Mouse (Mus musculus): ENCODE measurements around the gene Gm20388.

Gene Gm20388

GRCm38 (mm10) chr8:120539775-120540625, 629.4 kb downstream of the Gm20388 start:
- peak; percentile 59 to 76 for DNase-seq (ENCODE audit: low spot score in 2 of 2)

- DNase-seq (ENCODE audit: low spot score in 2 of 2) = no peak
These were observed 632.4 kb downstream of the Gm20388 start for GRCm38 (mm10) chr8:120542995-120543394.

GRCm38 (mm10) chr8:120543416-120544055, 632.9 kb downstream of the Gm20388 start:
- DNase-seq (ENCODE audit: low spot score in 2 of 2) = no peak

DNA sequence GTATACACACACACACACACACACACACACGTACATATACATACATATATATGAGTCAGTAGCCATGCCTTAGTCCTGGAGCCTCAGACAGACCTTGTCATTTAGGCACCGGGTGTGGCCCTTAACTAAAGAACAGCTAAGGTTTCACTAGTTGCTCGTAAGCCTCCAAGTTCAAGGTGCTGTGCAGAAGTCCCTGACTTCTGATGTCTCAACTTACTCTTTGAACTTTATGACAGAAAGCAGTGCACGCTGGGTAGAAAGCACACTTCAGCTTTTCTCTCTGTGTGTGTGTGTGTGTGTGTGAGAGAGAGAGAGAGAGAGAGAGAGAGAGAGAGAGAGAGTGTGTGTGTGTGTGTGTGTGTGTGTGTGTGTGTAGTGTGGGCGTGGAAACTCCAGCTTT, 633.5 kb downstream of the Gm20388 start:
- DNase-seq (ENCODE audit: low spot score in 2 of 2) = no peak

GRCm38 (mm10) chr8:120547562-120547961, 636.9 kb downstream of the Gm20388 start:
- DNase-seq (ENCODE audit: low spot score in 2 of 2) = no peak

DNA sequence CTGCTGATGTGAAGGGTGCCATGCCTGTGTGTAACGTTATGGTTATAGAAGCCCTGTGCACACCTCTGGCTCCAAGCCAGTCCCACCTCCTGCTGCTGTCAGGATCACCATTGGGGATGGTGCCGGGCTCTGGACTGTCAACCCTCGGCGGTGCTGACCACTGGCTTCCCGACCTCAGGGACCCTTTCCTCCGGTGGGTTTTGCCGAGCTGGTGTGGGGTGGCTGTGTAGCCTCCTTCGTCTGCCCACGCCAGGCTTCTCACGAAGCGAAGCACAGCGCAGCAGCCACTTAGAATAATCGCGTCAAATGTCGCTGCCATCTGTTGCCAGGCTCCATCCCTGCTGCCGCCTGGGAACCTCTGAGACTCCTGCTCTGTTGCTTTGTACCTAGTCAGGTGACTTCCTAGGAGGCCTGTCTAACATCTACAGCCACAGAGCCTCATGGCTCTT, 637.7 kb downstream of the Gm20388 start:
- no peak for DNase-seq (ENCODE audit: low spot score in 2 of 2)

- no peak for DNase-seq (ENCODE audit: low spot score in 2 of 2)
These were observed 638.8 kb downstream of the Gm20388 start for GRCm38 (mm10) chr8:120549321-120549921.

- no peak for DNase-seq (ENCODE audit: low spot score in 2 of 2)
These were observed 639.3 kb downstream of the Gm20388 start for GRCm38 (mm10) chr8:120549922-120550321.

DNA sequence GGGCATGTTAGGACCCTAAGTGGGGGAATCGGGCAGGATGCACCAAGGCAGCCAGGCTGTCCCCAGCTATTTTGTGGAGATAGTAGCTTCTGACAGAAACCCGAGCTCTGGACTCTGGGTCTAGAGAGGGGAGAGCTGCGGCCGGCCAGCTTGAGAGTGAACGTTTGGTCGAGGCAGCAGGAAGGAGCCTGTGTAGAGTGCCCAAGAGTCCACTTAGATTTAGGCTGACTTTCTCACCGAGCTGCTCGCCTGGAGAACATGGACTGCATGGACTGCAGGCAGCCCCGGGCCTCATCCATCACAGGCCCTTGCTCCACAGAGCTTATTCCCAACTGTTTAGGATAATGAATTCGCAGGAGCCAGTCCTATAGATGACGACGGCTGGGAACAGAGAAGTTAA, 639.8 kb downstream of the Gm20388 start:
- no peak for DNase-seq (ENCODE audit: low spot score in 2 of 2)

GRCm38 (mm10) chr8:120550937-120551676, 640.5 kb downstream of the Gm20388 start:
- DNase-seq (ENCODE audit: low spot score in 2 of 2) = no peak

GRCm38 (mm10) chr8:120551677-120551980, 641.0 kb downstream of the Gm20388 start:
- DNase-seq (ENCODE audit: low spot score in 2 of 2) = no peak

DNA sequence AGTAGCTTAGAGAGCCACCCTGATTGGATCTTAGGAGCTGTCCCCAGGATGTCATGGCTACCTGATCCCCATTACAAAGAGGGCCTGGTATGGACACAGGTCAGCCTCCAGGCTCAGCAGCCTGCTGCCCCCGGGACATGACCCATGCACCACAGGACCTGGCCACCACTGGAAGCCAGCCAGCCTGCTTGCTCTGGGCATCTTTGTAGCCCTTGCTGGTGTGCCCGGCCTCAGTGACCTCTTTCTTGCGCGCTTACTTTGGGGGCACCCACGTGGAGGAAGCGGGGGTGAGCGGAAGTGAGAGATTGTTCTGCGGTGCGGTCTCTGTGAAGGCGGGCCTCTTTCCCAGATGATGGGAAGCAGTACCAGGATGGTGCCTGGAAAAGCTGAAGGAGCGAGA, 641.9 kb downstream of the Gm20388 start:
- DNase-seq (ENCODE audit: low spot score in 2 of 2) = no peak

- no peak for DNase-seq (ENCODE audit: low spot score in 2 of 2)
These were observed 642.9 kb downstream of the Gm20388 start for GRCm38 (mm10) chr8:120553441-120554123.

DNA sequence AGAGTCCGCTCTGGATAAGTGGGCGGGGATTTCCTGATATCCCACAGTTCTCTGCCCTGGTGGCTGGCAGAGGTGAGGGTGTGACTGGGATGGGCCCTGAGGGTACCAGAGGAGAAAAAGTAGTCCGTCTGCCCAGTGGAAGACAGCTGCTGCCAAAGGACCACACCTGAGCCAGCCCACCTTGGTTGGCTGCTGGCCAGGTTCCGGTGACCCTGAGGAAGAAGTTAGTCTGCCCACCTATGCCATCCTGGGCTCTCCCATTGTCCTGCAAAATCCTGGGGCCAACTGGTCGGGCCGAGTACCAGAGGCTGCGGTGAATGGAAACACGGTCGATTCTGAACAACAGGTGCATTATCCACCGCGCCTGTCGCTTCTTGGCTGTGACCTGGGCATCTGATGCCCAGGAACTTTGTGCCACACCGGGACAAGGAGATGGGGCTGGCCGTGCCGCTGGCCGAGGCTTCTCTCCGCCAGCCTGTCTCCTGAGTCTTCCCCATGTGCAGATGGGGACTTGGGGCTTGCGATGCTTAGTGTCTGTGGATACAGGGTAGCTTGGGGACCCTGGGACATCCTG, 643.9 kb downstream of the Gm20388 start:
- no peak for DNase-seq (ENCODE audit: low spot score in 2 of 2)

GRCm38 (mm10) chr8:120556198-120556892, 645.7 kb downstream of the Gm20388 start:
- no peak for DNase-seq (ENCODE audit: low spot score in 2 of 2)

DNA sequence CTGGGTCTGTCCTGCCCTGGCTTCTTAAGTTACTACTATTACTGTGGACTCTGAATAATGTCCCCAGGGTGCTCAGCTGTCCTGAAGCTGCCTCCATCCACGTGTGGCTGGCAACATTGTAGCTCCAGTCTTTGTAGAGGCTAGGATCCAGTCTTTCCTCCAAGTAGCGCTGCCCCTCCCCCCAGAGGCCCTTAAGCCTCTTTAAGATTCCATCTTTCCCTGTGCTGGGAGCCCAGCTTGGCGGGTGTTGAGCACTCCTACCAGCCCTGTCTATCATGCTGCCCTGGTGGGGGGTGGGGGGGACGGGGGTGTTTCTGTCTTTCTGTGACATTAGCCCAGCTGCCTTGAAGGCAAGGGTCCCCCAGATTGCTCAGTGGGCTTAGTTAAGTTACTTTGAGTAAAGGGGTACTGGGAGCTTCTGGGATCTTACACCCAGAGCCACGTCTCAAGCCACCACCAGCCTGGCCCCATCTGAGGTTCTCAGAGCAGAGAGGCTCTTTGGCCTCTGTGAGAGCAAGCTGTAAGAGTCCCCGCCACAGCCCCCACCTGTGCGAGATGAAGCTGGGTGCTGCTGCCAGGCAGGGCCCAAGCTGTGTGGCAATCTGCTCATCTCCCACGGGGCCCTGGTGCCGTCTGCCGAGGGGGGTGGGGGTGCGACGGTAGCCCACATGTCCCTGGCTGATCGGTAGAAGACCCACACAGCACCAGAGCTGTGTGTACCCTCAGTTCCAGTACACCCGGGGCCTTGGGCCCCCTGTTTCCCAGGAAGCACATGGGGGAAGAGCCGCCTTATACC, 646.7 kb downstream of the Gm20388 start:
- no peak for DNase-seq (ENCODE audit: low spot score in 2 of 2)

DNA sequence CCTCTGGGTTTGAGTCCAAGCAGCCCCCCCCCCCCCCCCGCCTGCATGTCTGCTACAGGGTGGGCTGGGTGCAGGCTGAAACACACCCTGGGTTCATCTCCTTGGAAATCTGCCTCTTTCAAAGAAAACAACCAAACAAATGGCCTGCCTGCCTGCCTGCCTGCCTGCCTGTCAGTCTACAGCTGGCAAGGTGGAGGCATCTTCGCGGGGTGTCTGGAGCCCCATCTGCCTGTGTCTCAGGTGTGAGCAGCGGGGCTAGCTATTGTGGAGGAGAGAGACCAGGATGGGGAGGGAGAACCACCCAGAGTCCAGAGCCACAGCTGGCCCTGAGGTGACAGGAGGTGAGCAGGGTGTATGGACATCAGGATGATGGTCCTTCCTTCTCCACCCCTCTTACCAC, 647.5 kb downstream of the Gm20388 start:
- DNase-seq (ENCODE audit: low spot score in 2 of 2) = no peak

- no peak for DNase-seq (ENCODE audit: low spot score in 2 of 2)
These were observed 649.0 kb downstream of the Gm20388 start for GRCm38 (mm10) chr8:120559654-120560053.

GRCm38 (mm10) chr8:120560535-120560934, 649.9 kb downstream of the Gm20388 start:
- DNase-seq (ENCODE audit: low spot score in 2 of 2) = no peak
